Mouse (Mus musculus) inflammation-experienced regulatory T-cells (primary cell): Measurements from ENCODE around the gene Glra2. TPM values are rescaled to one million over a fixed set of nuclear protein-coding genes. Genes with fewer than 3 reads are reported as not detected.

ENCODE experiments used
- polyA plus RNA-seq, 2 experiments: library from polyadenylated mRNA; unstranded; fragments of 100-300 nt; shearing (Covaris generic); gene quantifications; one replicate each; pipeline ENCODE4 v1.2.1; 2017

Gene Glra2
- polyA plus RNA-seq: under 1 TPM; 0.05 to 0.26 TPM

GRCm38 (mm10) chrX:165326939-165327698, at the start of gene Glra2:
Gene Glra2, minus strand, starts transcription at chrX:165327393.

